Mouse (Mus musculus): Measurements from ENCODE around the gene Arrdc5.
A peak's percentile ranks its signal among the peaks of the same experiment; 100 is the strongest.

- TF ChIP-seq CTCF (conservative IDR thresholded peaks at IDR 0.05; ENCODE audit: insufficient read depth, insufficient read length, low read depth, low read length): 0 out of 2 replicates have a peak, but pooled peaks have one; percentile 14
- TF ChIP-seq POLR2A (IDR thresholded peaks at IDR 0.05; ENCODE audit: low read depth, low read length): no peak
These were observed 32.9 kb upstream of the Arrdc5 start for GRCm38 (mm10) chr17:56332987-56333386.
